Mouse (Mus musculus): Measurements from ENCODE around the gene Bcl2l14. TPM values are rescaled to one million over a fixed set of nuclear protein-coding genes. Genes with fewer than 3 reads are reported as not detected.

Gene Bcl2l14
- polyA plus RNA-seq, 1 experiment from 2014 or later: 0.10 TPM

- no peak overlapping the region for H3K27ac ChIP-seq (replicated peaks)
- no peak for ATAC-seq (ENCODE audit: low FRiP score, low read depth)
- WGBS: 75% methylated on average over 6 of the region's 6 CpGs
- H3K9me3 ChIP-seq: no peaks in the 10 kb centered on the region
- H3K4me3 ChIP-seq: no peak overlapping the region
- H3K36me3 ChIP-seq: no peaks in the 10 kb centered on the region
- H3K27me3 ChIP-seq: 0 out of 2 replicates have a peak, but pooled peaks cover 3% of the 10 kb centered on the region
- no peak overlapping the region for H3K4me2 ChIP-seq (replicated peaks)
- H3K9ac ChIP-seq (replicated peaks): no peak overlapping the region
- H3K4me1 ChIP-seq: no peaks in the 10 kb centered on the region
Observed at GRCm38 (mm10) chr6:134434044-134434443, 37.9 kb downstream of the Bcl2l14 start.

GRCm38 (mm10) chr6:134434866-134435390, 38.8 kb downstream of the Bcl2l14 start:
- Histone ChIP-seq H3K9ac (replicated peaks) (no peak overlapping the region), H3K4me2 (replicated peaks) (no peak overlapping the region), H3K27ac (replicated peaks) (no peak overlapping the region), H3K27me3 (0 out of 2 replicates have a peak, but pooled peaks cover 3% of the 10 kb centered on the region), H3K4me1 (peaks cover 8% of the 10 kb centered on the region; the same call in 1 of the 2 replicates), H3K9me3 (no peaks in the 10 kb centered on the region), H3K4me3 (no peak overlapping the region), H3K36me3 (no peaks in the 10 kb centered on the region)
- WGBS: 76% methylated on average over 9 of the region's 9 CpGs
- no peak for ATAC-seq (ENCODE audit: low FRiP score, low read depth)

DNA sequence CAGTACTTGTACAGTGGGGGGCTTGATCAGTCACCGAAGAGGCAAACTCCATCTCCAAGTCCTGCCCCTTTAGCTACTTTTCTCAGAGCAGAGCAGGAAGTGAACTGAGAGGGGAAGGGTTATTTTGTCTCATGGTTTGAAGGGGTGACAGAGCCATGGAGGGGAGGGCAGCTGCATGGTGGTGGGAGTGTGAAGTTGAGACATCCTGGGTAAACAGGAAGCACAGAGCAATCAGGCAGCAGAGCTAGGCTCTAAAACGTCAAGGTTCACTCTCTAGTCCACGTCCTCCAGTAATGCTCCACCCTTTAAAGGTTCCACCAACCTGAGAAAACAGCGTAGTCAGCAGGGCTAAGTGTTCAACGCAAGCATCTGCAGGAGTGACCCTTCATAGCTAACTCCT, 40.8 kb downstream of the Bcl2l14 start:
- Histone ChIP-seq H3K4me3 (no peak overlapping the region), H3K4me2 (replicated peaks) (no peak overlapping the region), H3K36me3 (no peaks in the 10 kb centered on the region), H3K9ac (replicated peaks) (no peak overlapping the region), H3K27me3 (0 out of 2 replicates have a peak, but pooled peaks cover 3% of the 10 kb centered on the region), H3K27ac (replicated peaks) (no peak overlapping the region), H3K4me1 (peaks cover 10% of the 10 kb centered on the region; the same call in 1 of the 2 replicates), H3K9me3 (no peaks in the 10 kb centered on the region)
- WGBS: 82% methylated on average over 5 of the region's 5 CpGs
- no peak for ATAC-seq (ENCODE audit: low FRiP score, low read depth)

DNA sequence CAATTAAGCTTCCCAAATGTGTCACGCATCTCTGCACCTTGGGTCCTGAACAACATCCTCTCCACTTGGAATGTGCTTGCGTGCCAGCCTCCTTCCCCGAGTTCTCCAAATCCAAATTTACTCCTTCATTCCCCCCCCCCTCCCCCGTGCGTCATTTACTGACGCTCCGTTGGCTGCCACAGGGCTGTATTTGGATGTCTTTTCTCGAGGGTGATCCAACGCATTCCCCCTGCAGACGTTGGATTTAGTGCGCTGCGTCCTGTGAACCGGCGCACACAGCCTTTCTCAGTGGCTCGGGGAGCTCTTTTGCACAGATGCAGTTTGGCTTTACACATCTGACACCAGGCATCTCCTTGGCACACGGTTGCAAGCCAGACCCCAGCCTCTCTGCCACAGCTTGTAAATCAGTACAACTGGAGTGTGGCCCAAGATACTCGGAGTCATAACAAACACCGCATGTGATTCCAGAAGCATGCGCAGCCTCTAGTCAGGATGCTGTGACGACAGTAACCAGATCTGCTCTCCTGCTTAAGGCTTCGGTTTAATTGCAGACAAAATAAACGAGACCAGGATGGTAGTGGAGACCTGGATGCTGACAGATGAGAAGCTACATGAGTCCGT, 43.4 kb downstream of the Bcl2l14 start:
- WGBS: 18% methylated on average over 23 of the region's 23 CpGs

DNA sequence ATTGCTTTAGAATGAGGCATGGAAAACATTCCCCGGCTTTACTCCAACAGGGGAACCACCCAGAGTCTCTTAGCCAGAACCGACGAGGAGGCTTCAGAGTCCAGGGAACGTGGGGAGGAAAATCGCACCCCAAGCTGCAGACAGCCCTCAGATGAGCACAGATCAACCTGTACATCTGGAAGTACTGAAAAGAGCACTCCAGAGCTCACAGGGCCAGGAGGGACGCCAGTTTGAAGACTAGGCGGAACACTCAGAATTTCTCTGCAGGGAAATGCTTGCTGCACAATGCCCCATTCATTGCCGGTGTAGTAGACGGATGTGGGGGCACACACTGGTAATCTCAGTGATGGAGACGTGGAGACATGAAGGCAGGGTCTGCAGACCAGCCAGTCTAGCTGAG, 43.9 kb downstream of the Bcl2l14 start:
- peak overlapping the region; percentile 49 for H3K4me2 ChIP-seq (replicated peaks)
- no peak overlapping the region for H3K27ac ChIP-seq (replicated peaks)
- peaks cover 4% of the 10 kb centered on the region for H3K36me3 ChIP-seq
- no peak for ATAC-seq (ENCODE audit: low FRiP score, low read depth)
- H3K4me1 ChIP-seq: peaks cover 10% of the 10 kb centered on the region; the same call in 1 of the 2 replicates
- H3K9ac ChIP-seq (replicated peaks): no peak overlapping the region
- H3K4me3 ChIP-seq: no peak overlapping the region
- H3K27me3 ChIP-seq: 0 out of 2 replicates have a peak, but pooled peaks cover 3% of the 10 kb centered on the region
- WGBS: 31% methylated on average over 10 of the region's 10 CpGs
- H3K9me3 ChIP-seq: no peaks in the 10 kb centered on the region

More for the DNA sequence above, 43.4 kb downstream of the Bcl2l14 start:
- peak; percentile 39; the same call in 1 of the 2 replicates for ATAC-seq (ENCODE audit: low FRiP score, low read depth)
- H3K27me3 ChIP-seq: 0 out of 2 replicates have a peak, but pooled peaks cover 3% of the 10 kb centered on the region
- H3K27ac ChIP-seq (replicated peaks): no peak overlapping the region
- no peak overlapping the region; the same call in 1 of the 2 replicates for H3K9ac ChIP-seq (replicated peaks)
- peak overlapping the region; percentile 29 for H3K4me3 ChIP-seq
- H3K4me2 ChIP-seq (replicated peaks): peak overlapping the region; percentile 49
- H3K36me3 ChIP-seq: no peaks in the 10 kb centered on the region
- H3K4me1 ChIP-seq: peaks cover 10% of the 10 kb centered on the region; the same call in 1 of the 2 replicates
- no peaks in the 10 kb centered on the region for H3K9me3 ChIP-seq

- peaks cover 13% of the 10 kb centered on the region for H3K36me3 ChIP-seq
- no peak overlapping the region for H3K4me2 ChIP-seq (replicated peaks)
- H3K9me3 ChIP-seq: no peaks in the 10 kb centered on the region
- no peak for ATAC-seq (ENCODE audit: low FRiP score, low read depth)
- no peak overlapping the region for H3K27ac ChIP-seq (replicated peaks)
- no peak overlapping the region for H3K9ac ChIP-seq (replicated peaks)
- 90% methylated on average over 3 of the region's 3 CpGs for WGBS
- peaks cover 10% of the 10 kb centered on the region; the same call in 1 of the 2 replicates for H3K4me1 ChIP-seq
- H3K4me3 ChIP-seq: no peak overlapping the region
- H3K27me3 ChIP-seq: 0 out of 2 replicates have a peak, but pooled peaks cover 3% of the 10 kb centered on the region
Observed at GRCm38 (mm10) chr6:134441716-134442115, 45.6 kb downstream of the Bcl2l14 start.

DNA sequence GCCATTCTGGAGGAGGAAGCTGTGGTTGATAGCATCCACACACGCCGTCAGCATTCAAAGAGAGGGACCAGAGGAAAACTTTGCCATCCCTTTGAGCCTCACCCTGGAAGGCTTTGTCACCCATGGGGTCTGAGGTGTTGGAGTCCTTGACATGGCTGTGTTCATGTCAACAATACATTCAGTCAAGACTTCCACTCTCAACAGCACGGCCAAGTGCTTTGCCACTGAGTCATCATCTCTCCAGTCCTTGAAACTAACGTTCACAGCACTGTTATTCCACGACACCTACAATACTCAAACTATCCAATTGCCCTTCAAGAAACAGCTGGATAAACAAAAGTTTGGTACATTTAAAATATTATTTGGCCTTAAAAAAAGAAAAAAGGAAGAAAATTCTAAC, 46.1 kb downstream of the Bcl2l14 start:
- ATAC-seq (ENCODE audit: low FRiP score, low read depth): no peak
- 88% methylated on average over 5 of the region's 5 CpGs for WGBS
- H3K4me3 ChIP-seq: no peak overlapping the region
- no peak overlapping the region for H3K9ac ChIP-seq (replicated peaks)
- no peak overlapping the region for H3K4me2 ChIP-seq (replicated peaks)
- 0 out of 2 replicates have a peak, but pooled peaks cover 3% of the 10 kb centered on the region for H3K27me3 ChIP-seq
- no peak overlapping the region for H3K27ac ChIP-seq (replicated peaks)
- peaks cover 13% of the 10 kb centered on the region for H3K36me3 ChIP-seq
- H3K4me1 ChIP-seq: peaks cover 10% of the 10 kb centered on the region; the same call in 1 of the 2 replicates
- no peaks in the 10 kb centered on the region for H3K9me3 ChIP-seq

- H3K9me3 ChIP-seq: no peaks in the 10 kb centered on the region
- no peak overlapping the region for H3K9ac ChIP-seq (replicated peaks)
- H3K4me2 ChIP-seq (replicated peaks): no peak overlapping the region
- H3K4me3 ChIP-seq: no peak overlapping the region
- H3K27me3 ChIP-seq: 0 out of 2 replicates have a peak, but pooled peaks cover under 1% of the 10 kb centered on the region
- 84% methylated on average over 9 of the region's 9 CpGs for WGBS
- ATAC-seq (ENCODE audit: low FRiP score, low read depth): no peak
- H3K27ac ChIP-seq (replicated peaks): no peak overlapping the region
- peaks cover 13% of the 10 kb centered on the region for H3K36me3 ChIP-seq
- H3K4me1 ChIP-seq: peaks cover 10% of the 10 kb centered on the region; the same call in 1 of the 2 replicates
Observed at GRCm38 (mm10) chr6:134443198-134443904, 47.2 kb downstream of the Bcl2l14 start.

DNA sequence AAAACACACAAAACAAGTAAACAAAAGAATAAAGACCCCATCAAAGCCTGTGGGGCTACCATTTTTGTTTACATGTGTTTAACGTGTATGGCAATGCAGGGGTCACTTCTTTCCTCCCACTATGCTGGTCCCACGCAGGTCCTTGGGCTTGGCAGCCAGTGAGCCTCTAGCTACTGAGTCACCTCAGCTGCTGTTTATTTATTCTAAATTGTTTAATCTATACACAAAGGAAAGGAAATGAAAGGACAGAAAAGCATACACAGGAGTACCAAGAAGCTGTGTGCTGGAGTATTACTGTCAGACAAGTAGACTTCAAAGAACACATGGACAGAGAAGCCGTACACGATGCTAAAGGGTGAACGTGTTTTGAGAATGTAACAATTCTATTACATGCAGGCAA, 47.8 kb downstream of the Bcl2l14 start:
- no peak for ATAC-seq (ENCODE audit: low FRiP score, low read depth)
- Histone ChIP-seq H3K4me2 (replicated peaks) (no peak overlapping the region), H3K9me3 (no peaks in the 10 kb centered on the region), H3K4me1 (peaks cover 10% of the 10 kb centered on the region; the same call in 1 of the 2 replicates), H3K4me3 (no peak overlapping the region), H3K9ac (replicated peaks) (no peak overlapping the region), H3K27me3 (no peaks in the 10 kb centered on the region), H3K36me3 (peaks cover 17% of the 10 kb centered on the region), H3K27ac (replicated peaks) (no peak overlapping the region)
- 79% methylated on average over 5 of the region's 5 CpGs for WGBS

- no peaks in the 10 kb centered on the region for H3K27me3 ChIP-seq
- H3K9ac ChIP-seq (replicated peaks): no peak overlapping the region
- H3K4me3 ChIP-seq: no peak overlapping the region
- no peak overlapping the region for H3K4me2 ChIP-seq (replicated peaks)
- 90% methylated on average over 12 of the region's 12 CpGs for WGBS
- H3K9me3 ChIP-seq: no peaks in the 10 kb centered on the region
- no peaks in the 10 kb centered on the region for H3K4me1 ChIP-seq
- H3K27ac ChIP-seq (replicated peaks): no peak overlapping the region
- peaks cover 45% of the 10 kb centered on the region for H3K36me3 ChIP-seq
- no peak for ATAC-seq (ENCODE audit: low FRiP score, low read depth)
Observed at GRCm38 (mm10) chr6:134448451-134448850, 52.3 kb downstream of the Bcl2l14 start.

GRCm38 (mm10) chr6:134449958-134450357, 53.8 kb downstream of the Bcl2l14 start:
- ATAC-seq (ENCODE audit: low FRiP score, low read depth): no peak
- Histone ChIP-seq H3K27me3 (no peaks in the 10 kb centered on the region), H3K9me3 (no peaks in the 10 kb centered on the region), H3K4me2 (replicated peaks) (no peak overlapping the region), H3K4me3 (no peak overlapping the region), H3K36me3 (peaks cover 57% of the 10 kb centered on the region), H3K9ac (replicated peaks) (no peak overlapping the region), H3K27ac (replicated peaks) (no peak overlapping the region), H3K4me1 (no peaks in the 10 kb centered on the region)
- WGBS: 71% methylated on average over 11 of the region's 11 CpGs

DNA sequence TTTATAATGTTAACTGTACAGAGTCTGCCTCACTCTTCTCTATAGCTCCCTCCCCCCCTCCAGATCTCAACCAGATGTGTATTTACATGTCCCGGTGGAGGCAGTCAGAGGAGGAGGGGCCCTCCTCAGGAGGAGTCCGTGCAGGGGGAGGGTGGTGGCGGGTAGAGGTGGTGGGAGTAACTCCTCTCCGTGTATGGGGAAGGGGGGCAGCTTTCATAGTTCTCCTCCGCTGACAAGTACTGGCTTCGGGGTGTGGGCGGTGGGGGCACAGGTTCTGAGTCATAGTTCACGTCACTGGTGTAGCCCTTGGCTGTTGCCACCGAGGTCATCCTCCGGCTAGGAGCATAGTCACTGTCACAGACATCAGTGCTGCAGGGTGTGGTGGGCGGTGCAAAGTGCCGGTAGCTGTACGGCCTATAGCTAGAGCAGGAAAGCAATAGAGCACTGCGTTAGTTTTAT, 54.6 kb downstream of the Bcl2l14 start:
- H3K27me3 ChIP-seq: no peaks in the 10 kb centered on the region
- H3K4me1 ChIP-seq: no peaks in the 10 kb centered on the region
- no peaks in the 10 kb centered on the region for H3K9me3 ChIP-seq
- peak; percentile 72 for ATAC-seq (ENCODE audit: low FRiP score, low read depth)
- no peak overlapping the region; the same call in 1 of the 2 replicates for H3K27ac ChIP-seq (replicated peaks)
- H3K9ac ChIP-seq (replicated peaks): no peak overlapping the region
- H3K36me3 ChIP-seq: peaks cover 59% of the 10 kb centered on the region
- 68% methylated on average over 14 of the region's 14 CpGs for WGBS
- H3K4me3 ChIP-seq: no peak overlapping the region
- H3K4me2 ChIP-seq (replicated peaks): no peak overlapping the region
